Mouse (Mus musculus) embryonic facial prominence, embryonic 10.5 days (tissue): ENCODE data around the gene Adam10. TPM values are rescaled to one million over a fixed set of nuclear protein-coding genes. Genes with fewer than 3 reads are reported as not detected.
A peak's percentile ranks its signal among the peaks of the same experiment; 100 is the strongest.

Experiments
- DNase-seq: peaks from one replicate; pipeline ENCODE4 v3.0.0-alpha.2; 2017; ENCODE audit warnings: low spot score
- H3K27ac ChIP-seq: fragments of 300-500 bp; sonication (generic); replicated peaks from 2 replicates; pipeline ENCODE4 v1.5.1; 2016; ENCODE audit warnings: mild to moderate bottlenecking
- H3K27me3 ChIP-seq: fragments of 300-500 bp; sonication (generic); replicated peaks from 2 replicates; pipeline ENCODE4 v1.6.1; 2016; ENCODE audit warnings: low read depth, mild to moderate bottlenecking; ENCODE audit not compliant: poor library complexity, severe bottlenecking
- H3K36me3 ChIP-seq: fragments of 300-500 bp; sonication (generic); replicated peaks from 2 replicates; pipeline ENCODE4 v1.6.1; 2016; ENCODE audit warnings: mild to moderate bottlenecking, moderate library complexity
- H3K4me1 ChIP-seq: fragments of 300-500 bp; sonication (generic); 2 replicates; pipeline ENCODE4 v1.6.1; 2016
- H3K4me3 ChIP-seq: fragments of 300-500 bp; sonication (generic); 2 replicates; pipeline ENCODE4 v1.5.1; 2016; ENCODE audit warnings: mild to moderate bottlenecking, moderate library complexity
- H3K9me3 ChIP-seq: fragments of 300-500 bp; sonication (generic); 2 replicates; pipeline ENCODE4 v1.6.1; 2016; ENCODE audit warnings: mild to moderate bottlenecking
- WGBS: fragments of 180-500 bp; shearing (Covaris S2); methylation state at CpG from one replicate; pipeline ENCODE4 v1.1.7; 2016; 5-methylcytosine and 5-hydroxymethylcytosine counted together
- polyA plus RNA-seq: library from polyadenylated mRNA; unstranded; fragments of >200 nt; fragmentation: Nextera tagmentation; extraction: Ambion mirVana; gene quantifications from 2 replicates; pipeline ENCODE4 v1.2.1, GENCODE M21; 2016

Gene Adam10
- polyA plus RNA-seq, 1 experiment from 2014 or later: 62.3 TPM

GRCm38 (mm10) chr9:70679132-70680091 is 615 bp downstream of the Adam10 start:
- under 1% methylated on average over 103 of the region's 103 CpGs for WGBS
- peak; percentile 77 for DNase-seq
- Histone ChIP-seq H3K36me3 (no peaks in the 10 kb centered on the region), H3K27ac (peak overlapping the region; percentile 96), H3K9me3 (no peaks in the 10 kb centered on the region), H3K4me3 (peak overlapping the region; percentile 97), H3K27me3 (no peaks in the 10 kb centered on the region), H3K4me1 (peaks cover 23% of the 10 kb centered on the region)

GRCm38 (mm10) chr9:70682202-70682601 is 3.4 kb downstream of the Adam10 start:
- no peaks in the 10 kb centered on the region for H3K9me3 ChIP-seq
- H3K36me3 ChIP-seq: no peaks in the 10 kb centered on the region
- 83% methylated on average over 1 of the region's 1 CpGs for WGBS
- H3K27me3 ChIP-seq: no peaks in the 10 kb centered on the region
- H3K4me3 ChIP-seq: no peak overlapping the region
- peaks cover 23% of the 10 kb centered on the region for H3K4me1 ChIP-seq
- no peak for DNase-seq
- no peak overlapping the region for H3K27ac ChIP-seq

- no peaks in the 10 kb centered on the region for H3K4me1 ChIP-seq
- no peaks in the 10 kb centered on the region for H3K27me3 ChIP-seq
- DNase-seq: no peak
- H3K27ac ChIP-seq: no peak overlapping the region
- H3K4me3 ChIP-seq: no peak overlapping the region
- no peaks in the 10 kb centered on the region for H3K9me3 ChIP-seq
- H3K36me3 ChIP-seq: no peaks in the 10 kb centered on the region
- 87% methylated on average over 2 of the region's 2 CpGs for WGBS
Measured at GRCm38 (mm10) chr9:70688301-70688968, 9.6 kb downstream of the Adam10 start.

GRCm38 (mm10) chr9:70689926-70690325 is 11.1 kb downstream of the Adam10 start:
- H3K4me1 ChIP-seq: no peaks in the 10 kb centered on the region
- H3K36me3 ChIP-seq: no peaks in the 10 kb centered on the region
- no peaks in the 10 kb centered on the region for H3K9me3 ChIP-seq
- 79% methylated on average over 3 of the region's 3 CpGs for WGBS
- no peaks in the 10 kb centered on the region for H3K27me3 ChIP-seq
- no peak overlapping the region for H3K27ac ChIP-seq
- no peak for DNase-seq
- H3K4me3 ChIP-seq: no peak overlapping the region

- H3K27me3 ChIP-seq: no peaks in the 10 kb centered on the region
- H3K36me3 ChIP-seq: no peaks in the 10 kb centered on the region
- no peak overlapping the region for H3K4me3 ChIP-seq
- DNase-seq: no peak
- no peak overlapping the region for H3K27ac ChIP-seq
- no peaks in the 10 kb centered on the region for H3K9me3 ChIP-seq
- no peaks in the 10 kb centered on the region for H3K4me1 ChIP-seq
Measured at GRCm38 (mm10) chr9:70690579-70690978, 11.8 kb downstream of the Adam10 start.

- Histone ChIP-seq H3K36me3 (no peaks in the 10 kb centered on the region), H3K27ac (no peak overlapping the region), H3K4me3 (no peak overlapping the region), H3K4me1 (no peaks in the 10 kb centered on the region), H3K27me3 (no peaks in the 10 kb centered on the region), H3K9me3 (no peaks in the 10 kb centered on the region)
- DNase-seq: no peak
- WGBS: 84% methylated on average over 2 of the region's 2 CpGs
Measured at GRCm38 (mm10) chr9:70691772-70692693, 13.2 kb downstream of the Adam10 start.

- Histone ChIP-seq H3K4me3 (no peak overlapping the region), H3K27ac (no peak overlapping the region), H3K4me1 (no peaks in the 10 kb centered on the region), H3K9me3 (no peaks in the 10 kb centered on the region), H3K27me3 (no peaks in the 10 kb centered on the region), H3K36me3 (no peaks in the 10 kb centered on the region)
- DNase-seq: no peak
- 97% methylated on average over 2 of the region's 2 CpGs for WGBS
Measured at GRCm38 (mm10) chr9:70695723-70696122, 16.9 kb downstream of the Adam10 start.

- Histone ChIP-seq H3K4me3 (no peak overlapping the region), H3K27me3 (no peaks in the 10 kb centered on the region), H3K9me3 (no peaks in the 10 kb centered on the region), H3K27ac (no peak overlapping the region), H3K36me3 (no peaks in the 10 kb centered on the region), H3K4me1 (0 out of 2 replicates have a peak, but pooled peaks cover 2% of the 10 kb centered on the region)
- DNase-seq: no peak
- WGBS: 84% methylated on average over 1 of the region's 1 CpGs
Measured at GRCm38 (mm10) chr9:70698090-70698489, 19.3 kb downstream of the Adam10 start.

GRCm38 (mm10) chr9:70703597-70704203 is 24.9 kb downstream of the Adam10 start:
- no peaks in the 10 kb centered on the region for H3K27me3 ChIP-seq
- H3K4me3 ChIP-seq: no peak overlapping the region
- no peak overlapping the region for H3K27ac ChIP-seq
- no peaks in the 10 kb centered on the region for H3K9me3 ChIP-seq
- DNase-seq: no peak
- WGBS: 95% methylated on average over 5 of the region's 5 CpGs
- 0 out of 2 replicates have a peak, but pooled peaks cover 2% of the 10 kb centered on the region for H3K4me1 ChIP-seq
- peaks cover 18% of the 10 kb centered on the region for H3K36me3 ChIP-seq

- Histone ChIP-seq H3K36me3 (peaks cover 18% of the 10 kb centered on the region), H3K4me3 (no peak overlapping the region), H3K9me3 (no peaks in the 10 kb centered on the region), H3K27ac (no peak overlapping the region), H3K4me1 (0 out of 2 replicates have a peak, but pooled peaks cover 2% of the 10 kb centered on the region), H3K27me3 (no peaks in the 10 kb centered on the region)
- DNase-seq: no peak
- 93% methylated on average over 1 of the region's 1 CpGs for WGBS
Measured at GRCm38 (mm10) chr9:70706444-70706843, 27.6 kb downstream of the Adam10 start.

GRCm38 (mm10) chr9:70729544-70729943 is 50.7 kb downstream of the Adam10 start:
- no peak for DNase-seq
- H3K27ac ChIP-seq: no peak overlapping the region
- 61% methylated on average over 2 of the region's 2 CpGs for WGBS

GRCm38 (mm10) chr9:70731079-70731478 is 52.3 kb downstream of the Adam10 start:
- Histone ChIP-seq H3K27ac (no peak overlapping the region), H3K9me3 (no peaks in the 10 kb centered on the region), H3K4me1 (no peaks in the 10 kb centered on the region), H3K27me3 (no peaks in the 10 kb centered on the region), H3K4me3 (no peak overlapping the region), H3K36me3 (no peaks in the 10 kb centered on the region)
- no peak for DNase-seq

More at GRCm38 (mm10) chr9:70729544-70729943, 50.7 kb downstream of the Adam10 start:
- H3K9me3 ChIP-seq: no peaks in the 10 kb centered on the region
- H3K36me3 ChIP-seq: no peaks in the 10 kb centered on the region
- H3K4me1 ChIP-seq: no peaks in the 10 kb centered on the region
- H3K4me3 ChIP-seq: no peak overlapping the region
- H3K27me3 ChIP-seq: no peaks in the 10 kb centered on the region
